Mouse (Mus musculus) spleen, postnatal 36 days (tissue): ENCODE data around the gene Snd1.

Experiments used
- DNase-seq, 2 experiments: peaks; one replicate each; pipeline ENCODE4 v3.0.0; 2022; ENCODE audit warnings: low spot score in 2 of 2, mixed read lengths in 1 of 2

The Snd1 gene

DNA sequence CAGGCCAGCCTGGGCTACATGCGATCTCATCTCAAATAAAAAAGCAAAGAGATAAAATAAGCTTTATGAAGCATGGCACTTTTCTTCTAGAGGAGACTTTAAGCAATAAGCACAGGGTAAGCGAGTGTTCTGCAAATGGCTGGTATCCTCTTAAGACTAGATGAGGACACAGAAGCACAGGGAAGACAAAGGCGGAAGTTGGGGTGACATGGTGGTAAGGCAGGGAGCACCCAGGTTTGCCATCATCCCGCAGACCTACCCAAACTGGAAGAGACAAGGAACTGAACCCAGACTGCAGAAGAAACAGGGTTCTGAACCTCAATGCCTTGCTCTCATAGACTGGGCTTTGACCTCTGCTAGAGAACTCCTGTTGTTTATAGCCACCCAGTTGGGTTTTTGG is 119.8 kb downstream of the Snd1 start:
- no peak for DNase-seq

DNA sequence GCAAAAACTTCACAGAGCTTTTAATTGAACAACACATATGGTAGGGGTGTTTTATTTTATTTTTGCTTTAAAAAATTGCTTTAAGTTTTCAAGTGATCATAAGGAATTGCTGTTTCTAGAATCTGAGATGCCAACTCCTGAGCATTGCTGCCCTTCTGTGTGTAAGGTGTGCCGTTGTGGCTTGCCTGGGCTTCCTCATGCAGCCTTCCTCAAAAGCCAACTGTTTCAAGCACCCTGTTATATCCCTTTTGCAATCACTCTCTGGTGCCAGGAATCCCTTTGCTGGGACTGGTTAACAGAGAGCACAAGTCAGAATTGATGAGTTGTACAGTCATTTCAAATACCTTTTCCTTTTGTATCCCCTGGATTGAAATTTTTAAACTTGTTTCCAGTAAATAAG is 120.3 kb downstream of the Snd1 start:
- no peak for DNase-seq

DNA sequence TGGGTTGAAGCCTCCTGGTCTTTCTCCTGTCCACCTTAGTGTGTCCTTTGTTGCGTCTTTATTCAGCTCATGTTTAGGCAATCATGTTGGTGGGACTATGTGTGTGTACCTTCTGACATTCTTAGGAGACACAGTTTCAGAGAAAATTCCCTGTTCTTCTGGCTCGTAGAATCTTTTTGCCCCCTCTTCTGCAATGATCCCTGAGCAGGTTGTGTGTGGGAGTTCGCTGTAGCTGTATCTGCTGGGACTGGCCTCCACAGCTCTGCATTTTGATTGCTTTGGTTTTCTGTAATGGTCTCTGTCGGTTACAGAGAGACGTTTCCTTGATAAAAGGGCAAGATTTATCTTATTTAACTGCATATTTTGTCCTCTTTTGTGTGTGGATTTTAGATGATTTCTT is 122.3 kb downstream of the Snd1 start:
- no peak for DNase-seq

DNA sequence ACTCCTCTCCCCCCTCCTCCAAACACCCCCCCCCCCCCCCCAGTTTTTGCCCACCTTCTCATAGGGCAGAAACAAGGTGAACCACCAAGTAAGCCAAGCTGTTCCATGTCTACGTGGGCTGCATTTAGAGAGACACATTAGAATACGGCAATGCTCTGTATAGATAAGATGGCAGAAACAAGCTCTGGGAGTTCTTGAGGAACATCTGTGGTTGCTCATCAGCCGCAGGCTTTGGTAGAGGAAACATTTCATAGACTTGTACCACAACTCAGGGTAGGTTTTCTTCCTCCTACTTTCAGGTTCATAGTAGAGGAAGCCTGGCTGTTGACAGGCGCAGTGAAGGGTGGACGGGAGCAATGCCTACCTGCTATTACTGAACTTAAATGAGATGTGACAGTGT is 124.2 kb downstream of the Snd1 start:
- DNase-seq = no peak

DNA sequence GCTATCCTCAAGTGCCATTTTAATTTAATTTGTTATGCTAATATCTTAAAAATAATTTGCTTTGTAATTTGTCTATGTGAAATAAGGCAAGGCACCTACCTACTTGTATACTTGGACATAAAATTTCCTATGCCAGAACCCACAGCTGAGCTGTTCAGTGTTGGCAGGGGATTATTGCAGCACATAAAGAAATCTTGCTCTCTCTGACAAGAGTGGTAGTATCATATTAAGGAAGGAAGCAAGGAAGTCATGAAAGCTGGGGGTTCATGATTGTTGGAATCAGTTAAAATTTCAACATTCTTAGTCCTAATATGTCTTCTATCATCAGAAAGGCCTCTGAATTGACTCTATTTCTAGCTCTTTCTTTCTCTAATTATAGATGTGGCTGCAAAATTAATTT is 125.5 kb downstream of the Snd1 start:
- DNase-seq = no peak

DNA sequence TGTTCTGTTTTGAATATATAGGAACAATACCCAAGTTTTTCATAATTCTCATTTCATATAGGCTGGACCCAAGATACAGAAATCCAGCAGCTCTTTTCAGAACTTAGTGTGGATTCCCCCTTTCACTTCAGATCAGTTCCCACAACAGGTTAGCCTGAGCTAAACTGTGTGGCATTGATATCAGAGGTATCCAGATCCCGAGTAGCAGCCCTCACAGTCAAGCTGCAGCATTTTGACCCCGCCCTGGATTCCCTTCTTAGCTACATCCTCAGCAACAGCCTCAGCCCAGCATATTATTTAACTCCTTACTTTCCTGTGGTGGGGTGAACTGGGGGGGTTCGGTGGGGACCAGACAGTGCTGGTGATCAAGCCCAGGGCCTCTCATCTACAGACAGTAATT is 128.5 kb downstream of the Snd1 start:
- no peak for DNase-seq

DNA sequence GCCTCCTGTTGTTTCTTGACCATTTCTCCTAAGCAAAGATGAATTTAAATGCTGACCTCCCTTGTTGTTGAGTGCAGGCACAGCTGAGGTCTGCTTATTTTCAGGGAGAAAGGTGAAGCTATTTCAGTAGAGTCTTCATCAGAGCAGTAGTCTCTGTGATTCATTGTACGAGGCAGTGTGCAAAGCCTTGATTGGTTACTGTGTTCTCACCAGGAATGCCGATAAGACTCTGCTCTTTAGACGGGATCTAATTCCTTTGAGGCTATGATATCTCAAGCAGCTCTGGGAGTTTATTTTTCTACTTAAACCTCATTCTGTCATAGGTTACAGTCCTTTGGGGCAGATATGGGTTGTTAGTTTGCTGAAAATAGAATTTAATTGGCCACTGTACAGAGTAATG is 128.9 kb downstream of the Snd1 start:
- no peak for DNase-seq

DNA sequence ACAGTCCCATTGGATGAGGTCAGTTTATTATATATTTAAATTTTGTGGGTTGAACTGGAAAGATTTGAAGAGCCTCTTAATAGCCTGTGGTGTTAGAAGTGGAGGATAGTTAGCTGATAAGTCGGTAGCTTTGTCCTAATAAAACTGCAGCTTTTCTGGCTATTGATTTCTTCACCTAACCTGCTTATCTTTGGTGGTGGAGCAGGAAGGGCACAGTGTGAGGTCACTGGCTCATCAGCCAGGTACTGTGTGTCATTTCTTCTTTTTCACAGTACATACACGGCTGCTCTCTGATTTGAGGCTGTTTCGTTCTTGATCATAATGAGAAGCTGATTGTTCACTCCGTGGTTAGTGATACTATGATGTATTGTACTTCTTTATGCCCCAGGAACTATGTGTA is 134.4 kb downstream of the Snd1 start:
- no peak for DNase-seq

DNA sequence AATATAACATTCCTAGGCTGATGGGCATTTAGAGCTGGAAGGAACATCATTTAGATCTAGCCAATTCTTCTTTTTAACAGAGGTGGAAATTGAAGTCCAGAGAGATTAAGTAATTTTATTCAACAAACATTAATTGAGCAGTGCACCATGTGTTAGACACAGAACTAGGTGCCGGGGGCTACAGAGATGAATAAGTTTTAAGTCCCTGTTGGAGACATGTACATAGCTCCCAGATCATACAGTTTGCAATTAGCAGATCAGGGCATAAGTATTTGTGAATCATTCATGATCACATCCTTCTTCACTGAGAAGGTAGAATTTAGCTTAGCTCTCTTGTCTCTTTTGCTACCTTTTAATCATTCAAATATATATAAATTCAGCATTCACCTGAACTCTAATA is 135.2 kb downstream of the Snd1 start:
- DNase-seq = no peak

DNA sequence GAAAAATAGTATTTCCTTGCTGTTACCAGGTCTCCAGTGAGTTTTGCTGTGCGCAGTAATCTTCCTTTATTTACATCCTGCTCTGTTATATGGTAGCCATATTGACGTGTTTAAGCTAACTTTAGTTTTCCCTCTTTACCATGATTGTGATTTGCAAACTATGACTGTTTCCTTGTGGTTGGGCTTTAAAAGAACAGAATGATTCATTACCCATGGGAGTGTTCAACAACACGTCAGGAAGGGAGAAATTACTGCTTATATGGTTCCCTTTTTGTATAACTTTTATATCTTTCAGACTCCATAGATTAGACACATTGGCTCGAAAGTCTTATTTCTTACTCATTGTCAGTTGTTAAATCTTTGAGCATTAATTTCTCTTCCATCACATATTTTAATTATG is 138.5 kb downstream of the Snd1 start:
- DNase-seq = no peak

DNA sequence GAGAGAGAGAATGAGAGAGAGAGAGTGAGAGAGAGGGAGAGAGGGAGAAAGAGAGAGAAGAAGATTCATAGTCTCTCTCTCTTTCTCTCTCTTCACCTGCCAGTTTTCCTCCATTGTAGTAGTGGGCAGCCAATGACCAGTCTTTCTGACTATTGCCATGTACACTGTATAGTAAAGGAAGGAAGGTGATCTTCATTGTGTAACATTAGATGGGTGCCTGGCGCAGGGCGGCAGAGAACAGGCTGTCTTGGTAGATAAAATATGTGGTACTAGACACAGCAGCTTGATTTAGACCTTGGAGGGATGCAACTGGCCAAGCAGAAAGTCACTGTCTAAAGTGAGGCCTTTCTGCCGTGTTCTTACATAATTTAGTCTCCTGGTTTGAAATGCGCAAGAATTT is 139.9 kb downstream of the Snd1 start:
- no peak for DNase-seq

DNA sequence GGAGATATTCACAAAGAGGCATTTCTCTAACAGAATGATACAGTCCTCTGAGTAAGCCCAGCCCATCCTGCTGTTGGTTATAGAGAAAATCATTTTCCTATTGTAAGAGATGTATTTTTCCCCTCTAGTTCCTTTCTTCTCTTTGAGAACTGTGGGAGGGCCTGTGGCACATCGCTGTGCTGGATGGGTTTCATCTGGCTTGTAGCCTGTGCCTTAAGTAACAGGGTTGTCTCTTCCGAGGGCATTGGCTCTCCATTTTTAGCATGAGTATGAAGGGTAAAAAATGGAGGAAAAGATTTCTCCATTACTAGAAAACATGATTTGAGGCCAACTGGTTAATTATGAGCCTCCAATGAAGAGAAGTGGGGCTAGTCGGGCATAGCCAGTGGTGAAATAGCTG is 140.5 kb downstream of the Snd1 start:
- no peak for DNase-seq

DNA sequence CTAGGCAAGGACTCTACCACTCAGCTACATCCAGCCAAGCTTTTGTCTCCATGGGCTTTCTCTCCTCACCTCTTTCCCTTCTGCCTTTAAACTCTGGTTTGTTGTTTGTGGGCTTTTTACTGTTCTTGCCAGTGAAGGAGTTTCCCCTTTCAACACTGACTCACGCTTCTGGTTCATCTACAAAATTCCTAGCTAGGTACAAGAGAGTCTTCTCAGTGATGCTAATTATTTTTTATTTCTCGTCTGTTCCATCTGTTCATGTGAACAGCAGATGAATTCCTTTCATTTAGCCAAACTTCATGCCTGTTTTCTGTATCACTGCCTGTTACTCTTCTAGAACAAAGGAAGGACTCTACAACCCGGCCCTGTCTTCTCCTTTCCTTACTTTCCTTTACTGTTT is 141.0 kb downstream of the Snd1 start:
- DNase-seq = no peak

DNA sequence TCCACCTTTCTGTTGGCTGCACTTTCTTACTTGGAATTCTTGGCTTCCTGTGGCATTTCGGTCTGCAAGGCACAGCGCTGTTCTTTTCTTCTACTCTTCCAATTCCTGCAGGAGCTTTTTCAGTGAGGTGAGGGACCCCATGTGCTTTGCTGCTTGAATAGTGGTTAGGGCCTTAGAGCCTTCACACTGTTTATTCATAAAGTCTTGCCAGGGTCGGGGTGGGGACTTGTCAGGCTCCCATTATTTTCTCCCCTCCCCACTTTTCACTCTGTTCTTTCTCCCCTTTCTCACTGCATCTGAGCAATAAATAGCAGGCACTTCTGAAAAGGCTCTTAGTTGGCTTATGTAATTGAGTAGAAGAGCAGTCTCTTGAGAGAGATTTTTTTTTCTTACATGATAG is 143.4 kb downstream of the Snd1 start:
- DNase-seq = no peak

DNA sequence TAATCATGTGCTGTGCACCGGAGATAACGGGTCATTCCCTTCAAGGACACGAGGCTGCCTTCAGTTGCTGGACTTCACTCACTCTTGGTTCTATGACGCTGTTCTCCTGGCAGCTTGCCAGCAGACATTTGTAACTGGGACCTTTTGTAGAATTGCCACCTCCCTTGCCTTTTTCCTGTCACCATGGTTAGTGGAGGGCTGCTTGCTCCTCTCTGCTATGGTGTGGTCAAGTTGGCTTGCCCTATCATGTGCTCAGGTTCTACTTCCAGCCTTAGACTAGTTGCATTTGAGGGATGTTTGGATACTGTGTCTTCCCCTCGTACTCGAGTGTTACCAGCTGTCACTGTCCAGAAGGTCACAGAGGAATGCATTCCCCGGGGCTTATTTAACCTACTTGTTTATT is 143.8 kb downstream of the Snd1 start:
- DNase-seq = peak in 1 of 2 experiments; percentile 8

DNA sequence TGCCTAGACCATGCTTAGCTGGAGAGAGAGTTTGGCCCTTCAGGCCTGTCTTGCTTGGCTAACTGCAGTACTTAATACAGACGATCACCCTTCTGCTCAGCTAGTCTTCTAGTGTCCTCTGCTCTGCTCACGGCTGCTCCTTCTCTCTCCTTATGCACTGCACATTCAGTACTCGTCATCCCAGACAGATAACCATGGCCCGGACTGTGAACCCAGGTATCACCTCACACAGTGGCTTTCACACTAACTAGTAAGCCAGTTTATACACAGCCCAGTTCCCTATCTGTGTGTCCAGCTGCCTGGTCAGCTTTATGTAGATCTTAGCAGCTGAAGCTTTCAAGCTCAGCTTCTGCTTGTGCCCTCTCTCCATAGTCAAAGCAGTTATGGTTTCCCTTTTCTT is 146.5 kb downstream of the Snd1 start:
- no peak for DNase-seq

DNA sequence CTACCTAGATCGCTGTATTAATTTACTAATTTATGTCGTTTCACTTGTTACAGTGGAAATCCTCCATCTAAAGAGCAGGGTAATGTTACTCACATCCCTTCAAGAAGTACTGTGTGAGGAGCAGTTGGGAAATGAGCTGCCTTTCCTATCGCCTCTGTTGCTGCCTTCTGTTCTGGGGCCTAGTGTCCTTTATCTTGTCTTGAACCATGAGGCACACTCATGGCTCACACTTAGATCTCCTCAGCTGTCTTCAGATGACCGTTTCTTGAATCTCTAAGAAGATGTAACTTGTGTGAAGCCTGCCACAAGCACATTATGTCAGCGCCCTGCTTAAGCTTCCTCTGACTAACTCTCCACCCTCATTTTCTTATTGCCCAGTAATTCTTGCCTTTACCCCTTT is 147.0 kb downstream of the Snd1 start:
- no peak for DNase-seq

DNA sequence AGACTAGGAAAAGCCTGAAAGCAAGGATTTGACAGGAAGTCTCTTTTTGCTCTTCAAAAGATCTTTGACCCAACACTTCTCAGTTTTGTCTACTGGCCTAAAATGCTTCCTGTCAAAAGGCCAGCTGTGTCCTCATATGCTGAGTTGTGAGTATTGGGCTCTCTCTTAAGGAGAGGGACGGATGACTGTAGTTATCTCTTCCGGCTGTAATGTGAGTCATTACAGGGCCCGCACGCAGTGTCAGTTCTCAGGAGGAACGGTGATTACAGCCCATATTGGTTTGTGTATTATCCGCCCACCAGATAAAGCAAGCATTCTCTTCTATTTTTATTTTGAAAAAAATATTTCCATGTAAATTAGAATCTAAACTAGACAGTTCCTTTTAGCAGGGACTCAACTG is 147.6 kb downstream of the Snd1 start:
- DNase-seq = peak in 1 of 2 experiments; percentile 4

DNA sequence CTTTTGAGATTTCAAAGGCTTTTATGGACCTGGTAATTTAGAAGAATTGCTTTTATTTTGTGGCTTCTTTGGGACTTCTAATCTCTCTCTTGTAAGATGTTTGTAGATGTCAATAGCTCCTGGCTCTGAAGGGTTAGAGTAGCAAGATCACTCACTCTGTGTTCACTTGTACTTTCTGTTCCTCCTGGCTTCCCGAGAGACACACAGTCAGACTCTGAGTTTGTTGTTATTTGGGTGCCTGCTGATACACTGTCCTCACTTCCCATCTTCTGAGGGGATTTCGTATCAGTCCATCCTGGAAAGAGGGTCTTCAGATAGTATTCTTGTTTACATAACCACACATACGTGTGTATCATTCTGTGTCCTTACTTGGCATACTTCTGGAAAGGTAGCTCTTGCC is 148.0 kb downstream of the Snd1 start:
- no peak for DNase-seq

DNA sequence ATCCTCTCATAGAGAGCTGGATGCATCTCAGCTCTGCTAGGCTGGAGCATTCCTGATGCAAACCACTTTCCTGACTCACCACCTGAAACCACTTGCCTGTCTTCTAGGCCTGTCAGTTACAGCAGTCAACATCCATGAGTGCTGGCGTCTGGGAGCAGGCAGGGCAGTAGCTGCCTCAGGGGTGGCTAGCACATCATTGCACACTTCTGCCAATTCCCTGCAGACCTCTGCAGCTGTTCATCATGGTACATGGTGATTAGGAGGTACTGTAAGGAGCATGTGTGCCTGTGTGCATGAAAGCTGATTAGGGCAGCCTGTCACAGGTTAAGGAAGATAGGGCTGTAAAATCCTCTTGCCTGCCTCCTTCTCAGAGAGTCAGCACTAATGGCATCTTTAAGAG is 153.5 kb downstream of the Snd1 start:
- DNase-seq = peak in 1 of 2 experiments; percentile 18

DNA sequence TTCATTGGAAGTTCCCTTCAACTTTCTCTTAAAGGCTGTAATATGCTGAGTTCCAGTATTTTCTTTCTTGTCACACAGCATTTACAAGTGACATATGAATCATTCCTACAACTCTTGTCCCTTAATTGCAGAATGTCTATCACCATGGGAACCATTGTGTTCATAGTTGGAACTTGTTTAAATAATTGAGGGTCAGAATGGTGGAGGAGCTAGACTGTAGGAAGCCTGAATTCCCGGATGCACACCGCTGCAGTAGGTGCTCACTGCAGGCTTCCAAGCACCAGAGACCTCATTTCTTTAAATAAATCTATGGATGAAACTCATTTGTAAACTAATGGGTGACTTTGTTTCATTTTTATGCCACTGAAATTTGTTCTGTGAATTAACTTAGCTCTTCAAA is 154.9 kb downstream of the Snd1 start:
- DNase-seq = no peak

DNA sequence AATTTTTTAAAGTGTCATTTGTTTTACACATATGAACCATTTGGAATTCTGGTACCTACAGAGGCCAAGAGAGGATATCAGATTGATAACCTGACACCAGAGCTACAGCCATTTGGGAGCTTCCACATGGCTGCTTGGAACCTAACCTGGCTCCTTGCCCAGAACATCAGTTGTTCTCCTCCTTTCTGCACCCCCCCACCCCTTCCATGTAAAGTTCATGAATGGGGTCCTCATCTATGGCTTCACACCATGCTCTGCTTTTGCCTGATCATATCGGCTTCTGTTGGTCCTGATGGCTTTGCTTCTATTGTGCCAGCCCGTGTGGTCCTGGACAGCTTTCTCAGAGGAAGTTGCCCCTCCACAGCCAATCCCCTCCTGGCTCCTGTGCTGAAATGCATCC is 156.0 kb downstream of the Snd1 start:
- no peak for DNase-seq

DNA sequence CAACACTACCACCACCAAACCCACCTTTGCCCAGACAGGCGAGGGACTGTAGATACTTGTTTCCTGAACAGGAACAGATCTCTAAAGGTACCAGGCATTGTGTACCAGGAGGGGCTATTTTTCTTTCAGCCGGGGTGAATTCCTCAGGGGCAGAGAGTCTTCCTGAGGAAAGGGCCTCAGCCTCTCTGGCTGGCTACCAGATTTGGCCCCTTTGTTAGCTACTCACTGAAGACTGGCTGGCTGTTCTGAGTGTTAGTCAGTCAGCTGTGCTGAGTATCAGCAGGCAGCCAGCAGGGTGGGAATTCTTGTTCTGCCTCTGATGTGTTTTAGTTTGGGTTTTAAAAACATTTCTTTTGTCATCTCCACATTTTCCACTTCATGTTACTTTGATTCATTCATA is 158.2 kb downstream of the Snd1 start:
- DNase-seq = no peak

DNA sequence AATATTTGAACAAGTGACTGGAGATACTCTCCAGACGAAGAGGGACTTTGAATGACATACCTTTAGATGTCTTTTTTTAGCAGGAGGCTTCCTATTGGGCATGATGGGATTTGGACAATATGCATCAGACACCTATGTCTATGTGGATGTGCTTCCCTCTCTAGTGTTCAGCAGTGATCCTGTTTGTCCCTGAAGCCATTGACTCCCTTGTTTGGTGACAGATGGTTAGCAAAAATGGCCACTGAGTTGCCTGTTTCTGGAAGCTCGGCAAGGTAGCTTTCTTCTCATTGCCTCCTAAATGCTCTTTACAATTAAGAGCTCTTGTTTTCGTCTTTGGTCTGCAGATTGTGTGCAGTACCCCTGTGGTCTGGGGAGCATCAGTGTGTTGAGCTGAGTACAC is 158.7 kb downstream of the Snd1 start:
- no peak for DNase-seq

DNA sequence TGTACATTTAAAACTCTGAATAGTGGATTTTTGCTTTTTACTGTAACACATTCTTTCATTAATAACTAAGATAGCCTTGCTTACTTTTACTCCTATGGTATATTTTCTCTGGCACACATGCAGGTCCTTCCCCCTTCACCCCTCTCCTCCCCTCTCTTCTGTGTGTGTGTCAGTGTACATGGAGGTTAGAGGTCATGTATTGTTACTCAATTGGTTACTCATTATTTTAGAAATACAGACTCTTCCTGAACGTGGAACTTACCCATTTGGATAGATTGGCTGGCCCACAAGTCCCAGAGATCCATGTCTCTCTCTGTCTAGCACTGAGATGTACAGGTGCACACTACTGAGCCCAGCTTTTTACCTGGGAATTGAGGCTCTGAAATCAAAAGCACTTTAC is 160.2 kb downstream of the Snd1 start:
- DNase-seq = no peak
